Mouse (Mus musculus): ENCODE measurements around the gene Foxp1. TPM values are rescaled to one million over a fixed set of nuclear protein-coding genes. Genes with fewer than 3 reads are reported as not detected.

Foxp1 gene
- polyA plus RNA-seq, 1 experiment from 2014 or later = 45.3 TPM

DNA sequence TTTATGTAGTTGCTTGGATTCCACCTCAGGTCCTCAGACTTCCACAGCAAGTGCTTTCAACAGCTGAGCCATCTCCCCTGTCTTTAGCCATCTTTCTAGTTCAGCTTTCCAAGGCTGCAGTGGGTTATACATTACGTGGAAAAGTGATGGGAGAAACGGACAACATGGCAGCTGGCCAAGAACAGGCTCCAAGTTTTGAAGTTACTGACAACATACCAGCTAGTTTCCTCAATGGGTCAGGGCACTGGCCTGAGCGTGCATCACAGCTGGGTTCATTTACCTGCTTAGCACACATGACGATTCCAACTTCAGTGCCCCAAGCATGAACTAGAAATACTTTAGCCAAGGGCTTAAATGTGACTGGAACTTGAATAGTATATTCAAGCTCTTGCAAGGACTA, 404.0 kb downstream of the Foxp1 start:
- WGBS = 52% methylated on average over 4 of the region's 4 CpGs
- H3K9ac ChIP-seq (ENCODE audit: low read depth, low read length) = no peak overlapping the region
- peaks cover 16% of the 10 kb centered on the region for H3K4me1 ChIP-seq (replicated peaks; ENCODE audit: control insufficient read depth, insufficient read depth, low read length)
- no peaks in the 10 kb centered on the region for H3K9me3 ChIP-seq (ENCODE audit: control insufficient read depth)
- H3K4me3 ChIP-seq (ENCODE audit: low read depth, low read length) = no peak overlapping the region
- H3K4me2 ChIP-seq (replicated peaks; ENCODE audit: low read depth) = no peak overlapping the region
- no peak overlapping the region for H3K27ac ChIP-seq (ENCODE audit: low read depth, low read length)
- no peak for TF ChIP-seq CTCF (IDR thresholded peaks at IDR 0.05; ENCODE audit: low read depth)
- no peak for ATAC-seq
- H3K27me3 ChIP-seq (replicated peaks; ENCODE audit: control insufficient read depth, insufficient read depth, low read length) = no peaks in the 10 kb centered on the region
- H3K36me3 ChIP-seq (ENCODE audit: control insufficient read depth, insufficient read depth) = no peaks in the 10 kb centered on the region

DNA sequence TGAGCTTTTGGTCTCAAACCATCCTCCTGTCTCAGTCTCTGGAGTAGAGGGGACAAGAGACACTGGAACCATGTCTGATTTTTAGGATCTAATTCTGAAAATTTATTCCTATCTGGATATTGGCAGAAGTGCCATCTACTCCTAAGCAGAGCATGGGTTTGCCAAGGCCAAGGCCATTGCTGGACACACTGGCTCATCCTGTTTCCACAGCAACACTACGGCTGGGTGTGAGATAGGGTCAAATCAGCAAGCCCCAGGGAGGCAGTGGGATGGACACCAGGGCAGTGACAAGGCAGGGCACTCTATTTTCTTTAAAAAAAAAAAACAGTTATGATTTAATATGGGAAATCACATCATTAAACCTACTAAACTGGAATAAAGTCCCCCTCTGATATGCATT, 405.1 kb downstream of the Foxp1 start:
- Histone ChIP-seq H3K9ac (ENCODE audit: low read depth, low read length) (no peak overlapping the region), H3K4me1 (replicated peaks; ENCODE audit: control insufficient read depth, insufficient read depth, low read length) (peaks cover 16% of the 10 kb centered on the region), H3K27me3 (replicated peaks; ENCODE audit: control insufficient read depth, insufficient read depth, low read length) (no peaks in the 10 kb centered on the region), H3K27ac (ENCODE audit: low read depth, low read length) (no peak overlapping the region), H3K4me2 (replicated peaks; ENCODE audit: low read depth) (no peak overlapping the region), H3K4me3 (ENCODE audit: low read depth, low read length) (no peak overlapping the region), H3K36me3 (ENCODE audit: control insufficient read depth, insufficient read depth) (no peaks in the 10 kb centered on the region), H3K9me3 (ENCODE audit: control insufficient read depth) (no peaks in the 10 kb centered on the region)
- no peak for ATAC-seq
- WGBS = 89% methylated on average over 1 of the region's 1 CpGs
- TF ChIP-seq CTCF (IDR thresholded peaks at IDR 0.05; ENCODE audit: low read depth) = no peak

GRCm38 (mm10) chr6:99111856-99112255, 410.7 kb downstream of the Foxp1 start:
- 80% methylated on average over 4 of the region's 4 CpGs for WGBS
- H3K4me3 ChIP-seq (ENCODE audit: low read depth, low read length) = no peak overlapping the region
- no peak for TF ChIP-seq CTCF (IDR thresholded peaks at IDR 0.05; ENCODE audit: low read depth)
- H3K36me3 ChIP-seq (ENCODE audit: control insufficient read depth, insufficient read depth) = no peaks in the 10 kb centered on the region
- no peak overlapping the region for H3K9ac ChIP-seq (ENCODE audit: low read depth, low read length)
- no peak overlapping the region for H3K27ac ChIP-seq (ENCODE audit: low read depth, low read length)
- ATAC-seq = no peak
- no peaks in the 10 kb centered on the region for H3K27me3 ChIP-seq (replicated peaks; ENCODE audit: control insufficient read depth, insufficient read depth, low read length)
- no peaks in the 10 kb centered on the region for H3K4me1 ChIP-seq (replicated peaks; ENCODE audit: control insufficient read depth, insufficient read depth, low read length)
- H3K9me3 ChIP-seq (ENCODE audit: control insufficient read depth) = no peaks in the 10 kb centered on the region
- H3K4me2 ChIP-seq (replicated peaks; ENCODE audit: low read depth) = no peak overlapping the region

DNA sequence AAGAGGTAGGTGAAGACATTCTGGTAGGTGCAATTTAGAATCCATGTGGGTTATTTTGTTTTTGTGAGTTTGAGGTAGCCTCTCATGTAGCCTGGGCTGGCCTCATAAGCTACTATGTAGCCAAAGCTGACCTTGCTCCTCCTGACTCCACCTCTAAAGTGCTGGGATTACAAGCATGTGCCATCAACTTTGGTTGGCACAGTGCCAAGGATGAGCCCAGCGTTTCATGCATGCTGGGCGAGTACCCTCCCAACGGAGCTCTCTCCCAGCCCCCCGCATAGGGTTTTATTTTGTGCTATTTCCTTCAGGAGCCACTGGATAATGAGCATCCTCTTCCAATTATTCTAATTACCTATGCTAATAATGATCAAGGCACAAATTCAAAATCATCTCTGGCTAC, 414.1 kb downstream of the Foxp1 start:
- H3K9me3 ChIP-seq (ENCODE audit: control insufficient read depth) = no peaks in the 10 kb centered on the region
- no peaks in the 10 kb centered on the region for H3K36me3 ChIP-seq (ENCODE audit: control insufficient read depth, insufficient read depth)
- H3K9ac ChIP-seq (ENCODE audit: low read depth, low read length) = no peak overlapping the region
- no peak overlapping the region for H3K4me2 ChIP-seq (replicated peaks; ENCODE audit: low read depth)
- TF ChIP-seq CTCF (IDR thresholded peaks at IDR 0.05; ENCODE audit: low read depth) = no peak
- H3K27ac ChIP-seq (ENCODE audit: low read depth, low read length) = no peak overlapping the region
- no peaks in the 10 kb centered on the region for H3K27me3 ChIP-seq (replicated peaks; ENCODE audit: control insufficient read depth, insufficient read depth, low read length)
- no peak overlapping the region for H3K4me3 ChIP-seq (ENCODE audit: low read depth, low read length)
- 46% methylated on average over 4 of the region's 4 CpGs for WGBS
- peaks cover 8% of the 10 kb centered on the region; the same call in 1 of the 2 replicates for H3K4me1 ChIP-seq (replicated peaks; ENCODE audit: control insufficient read depth, insufficient read depth, low read length)
- no peak for ATAC-seq

GRCm38 (mm10) chr6:99107674-99108073, 414.8 kb downstream of the Foxp1 start:
- WGBS = 49% methylated on average over 6 of the region's 6 CpGs
- TF ChIP-seq CTCF (IDR thresholded peaks at IDR 0.05; ENCODE audit: low read depth) = no peak

GRCm38 (mm10) chr6:99107081-99107482, 415.4 kb downstream of the Foxp1 start:
- 41% methylated on average over 6 of the region's 6 CpGs for WGBS
- no peak for ATAC-seq
- H3K27ac ChIP-seq (ENCODE audit: low read depth, low read length) = peak overlapping the region; percentile 22; the same call in 1 of the 2 replicates
- TF ChIP-seq CTCF (IDR thresholded peaks at IDR 0.05; ENCODE audit: low read depth) = no peak
- no peak overlapping the region for H3K4me2 ChIP-seq (replicated peaks; ENCODE audit: low read depth)
- H3K4me1 ChIP-seq (replicated peaks; ENCODE audit: control insufficient read depth, insufficient read depth, low read length) = peaks cover 8% of the 10 kb centered on the region; the same call in 1 of the 2 replicates
- no peak overlapping the region for H3K9ac ChIP-seq (ENCODE audit: low read depth, low read length)
- no peaks in the 10 kb centered on the region for H3K36me3 ChIP-seq (ENCODE audit: control insufficient read depth, insufficient read depth)
- no peaks in the 10 kb centered on the region for H3K27me3 ChIP-seq (replicated peaks; ENCODE audit: control insufficient read depth, insufficient read depth, low read length)
- no peaks in the 10 kb centered on the region for H3K9me3 ChIP-seq (ENCODE audit: control insufficient read depth)
- no peak overlapping the region for H3K4me3 ChIP-seq (ENCODE audit: low read depth, low read length)

More at GRCm38 (mm10) chr6:99107674-99108073, 414.8 kb downstream of the Foxp1 start:
- Histone ChIP-seq H3K9ac (ENCODE audit: low read depth, low read length) (no peak overlapping the region), H3K4me3 (ENCODE audit: low read depth, low read length) (no peak overlapping the region), H3K36me3 (ENCODE audit: control insufficient read depth, insufficient read depth) (no peaks in the 10 kb centered on the region), H3K27ac (ENCODE audit: low read depth, low read length) (no peak overlapping the region), H3K27me3 (replicated peaks; ENCODE audit: control insufficient read depth, insufficient read depth, low read length) (no peaks in the 10 kb centered on the region), H3K4me1 (replicated peaks; ENCODE audit: control insufficient read depth, insufficient read depth, low read length) (peaks cover 8% of the 10 kb centered on the region; the same call in 1 of the 2 replicates), H3K4me2 (replicated peaks; ENCODE audit: low read depth) (no peak overlapping the region), H3K9me3 (ENCODE audit: control insufficient read depth) (no peaks in the 10 kb centered on the region)
- no peak for ATAC-seq

DNA sequence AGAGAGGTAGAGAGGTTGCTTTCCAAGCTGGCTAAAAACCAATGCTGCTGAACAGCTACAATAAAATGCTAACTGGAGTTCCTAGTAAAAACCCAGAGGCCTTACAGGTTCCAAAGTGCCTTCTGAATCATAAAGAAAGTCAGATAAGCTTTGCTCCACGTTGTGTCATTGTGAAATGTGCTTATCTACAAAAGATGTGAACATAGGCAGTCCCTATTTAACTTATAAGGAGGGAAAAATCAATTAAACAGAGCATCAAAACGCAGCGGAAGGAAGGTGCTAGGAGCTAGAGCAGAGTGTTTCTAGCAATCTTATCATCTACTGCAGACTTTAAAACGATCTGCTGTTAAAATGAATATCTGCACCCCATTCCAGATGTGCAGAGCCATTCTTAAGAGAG, 416.5 kb downstream of the Foxp1 start:
- no peak for TF ChIP-seq CTCF (IDR thresholded peaks at IDR 0.05; ENCODE audit: low read depth)
- Histone ChIP-seq H3K27ac (ENCODE audit: low read depth, low read length) (0 out of 2 replicates have a peak overlapping the region, but pooled peaks have one; percentile 57), H3K4me1 (replicated peaks; ENCODE audit: control insufficient read depth, insufficient read depth, low read length) (peaks cover 15% of the 10 kb centered on the region; the same call in 1 of the 2 replicates), H3K9ac (ENCODE audit: low read depth, low read length) (no peak overlapping the region), H3K36me3 (ENCODE audit: control insufficient read depth, insufficient read depth) (no peaks in the 10 kb centered on the region), H3K9me3 (ENCODE audit: control insufficient read depth) (no peaks in the 10 kb centered on the region), H3K4me2 (replicated peaks; ENCODE audit: low read depth) (no peak overlapping the region), H3K27me3 (replicated peaks; ENCODE audit: control insufficient read depth, insufficient read depth, low read length) (no peaks in the 10 kb centered on the region), H3K4me3 (ENCODE audit: low read depth, low read length) (no peak overlapping the region)
- peak; percentile 71 for ATAC-seq
- 40% methylated on average over 4 of the region's 4 CpGs for WGBS

Data from intestine, postnatal 0 days (tissue).